13 mouse cellular contexts compared by ENCODE assay signal in genomic region chr1:135111271-135111670, GRCm38 (mm10). TPM values are rescaled to one million over a fixed set of nuclear protein-coding genes. Genes with fewer than 3 reads are reported as not detected.
DNase-seq lines count a peak whose midpoint lies in the region; ATAC-seq and TF ChIP-seq lines count a peak whose summit lies in the region.
"Not testable (repeated sequence)": the region's sequence is repeated elsewhere in the genome, so short reads cannot be mapped to it uniquely, and the experiment has no call there.
"Had no signal": no experiment of that assay in that cellular context is flagged by ENCODE, and none has a peak within 500 bp of the region (broad histone marks: within the 10 kb centered on the region; RNA-seq: fewer than 3 reads in every experiment).

No protein-coding gene starts in this region.

- H3K36me3 ChIP-seq in C2C12 (ENCODE audit: control insufficient read depth, insufficient read depth); myocyte (ENCODE audit: control insufficient read depth, insufficient read depth): not testable (repeated sequence)
- peaks cover 13% of the 10 kb centered on the region for H3K36me3 ChIP-seq in E14TG2a.4 (ENCODE audit: insufficient read depth, low read length)

- not testable (repeated sequence) for H3K79me3 ChIP-seq in C2C12 (ENCODE audit: low read depth)

- ATAC-seq in CD4-positive, CD25-positive, alpha-beta regulatory T cell, adult 4 months = peak; percentile 28

- not testable (repeated sequence) for TF ChIP-seq CTCF in C2C12 (IDR thresholded peaks at IDR 0.05; ENCODE audit: control insufficient read depth, insufficient read depth, insufficient read length); E14TG2a.4 (conservative IDR thresholded peaks at IDR 0.05; ENCODE audit: low read length)
- TF ChIP-seq CTCF in bone marrow, adult 2 months (IDR thresholded peaks at IDR 0.05; ENCODE audit: control insufficient read depth, insufficient read depth, low read length) = 0 out of 2 replicates have a peak, but pooled peaks have one; percentile 5

- not testable (repeated sequence) for H3K4me2 ChIP-seq in myocyte (ENCODE audit: low read depth)

- 33% methylated on average over 5 of the region's 5 CpGs for WGBS in bone marrow, adult 2 months

- not testable (repeated sequence) for H3K27ac ChIP-seq in bone marrow, adult 2 months (ENCODE audit: control insufficient read depth, insufficient read depth, low read depth, low read length, poor library complexity)

- peak; percentile 42 for DNase-seq in thymus, postnatal 0 days (ENCODE audit: low spot score)

- not testable (repeated sequence) for H3K4me3 ChIP-seq in C2C12 (ENCODE audit: insufficient read depth, poor library complexity, severe bottlenecking); bone marrow, adult 2 months (replicated peaks; ENCODE audit: control insufficient read depth, low read depth, low read length); myocyte
- H3K4me3 ChIP-seq in E14TG2a.4 (replicated peaks; ENCODE audit: low read length) = peak overlapping the region; percentile 75; the same call in 1 of the 2 replicates

- H3K79me2 ChIP-seq in C2C12 (ENCODE audit: control insufficient read depth, insufficient read depth); myocyte (ENCODE audit: control insufficient read depth, insufficient read depth): not testable (repeated sequence)

- H3K27me3 ChIP-seq in C2C12 (ENCODE audit: control insufficient read depth, insufficient read depth, insufficient read length); myocyte (ENCODE audit: control insufficient read depth, insufficient read depth, insufficient read length): not testable (repeated sequence)
- peaks cover 14% of the 10 kb centered on the region for H3K27me3 ChIP-seq in E14TG2a.4 (ENCODE audit: insufficient read depth, low read length)

- not testable (repeated sequence) for H3K9me3 ChIP-seq in E14TG2a.4 (ENCODE audit: low read length)

- not testable (repeated sequence) for H3ac ChIP-seq in C2C12 (ENCODE audit: control insufficient read depth, insufficient read length, low read depth); myocyte (ENCODE audit: control insufficient read depth, insufficient read length)

- TF ChIP-seq POLR2A in bone marrow, adult 2 months (IDR thresholded peaks at IDR 0.05; ENCODE audit: borderline replicate concordance, control insufficient read depth, low read depth, low read length); myocyte (IDR thresholded peaks at IDR 0.05; ENCODE audit: insufficient read length, low read depth): not testable (repeated sequence)

- H3K4me1 ChIP-seq in E14TG2a.4 (replicated peaks; ENCODE audit: low read depth, low read length) = peaks cover 49% of the 10 kb centered on the region
- H3K4me1 ChIP-seq in bone marrow, adult 2 months (ENCODE audit: control insufficient read depth, insufficient read depth, low read length) = not testable (repeated sequence)

TF ChIP-seq in C2C12, 6 proteins besides CTCF, POLR2A, EP300 and RAD21:
- TF ChIP-seq MYOD1 (IDR thresholded peaks at IDR 0.05; ENCODE audit: control insufficient read depth, insufficient read length, low read depth) = peak; percentile 35

TF ChIP-seq in myocyte, 11 proteins besides CTCF, POLR2A, EP300 and RAD21:
- TF ChIP-seq MYOG (IDR thresholded peaks at IDR 0.05; ENCODE audit: control insufficient read depth in 1 of 3, insufficient read depth in 1 of 3, insufficient read length in 2 of 3, low read depth in 2 of 3) (peak in 1 of 3 experiments; percentile 76), MYOD1 (IDR thresholded peaks at IDR 0.05; ENCODE audit: control insufficient read depth in 1 of 3, insufficient read length in 2 of 3, low read depth in 2 of 3) (peak in 2 of 3 experiments; percentile 10 to 57)

RNA-seq across cellular contexts. Expression of gene Lgr6, which starts 6.2 kb away (rescaled TPM):
- polyA plus RNA-seq in C2C12 (2012; fragmentation: generic; extraction: Trizol) (32.9 TPM), myocyte (2012; fragmentation: generic; extraction: Trizol) (2.1 TPM)
- under 1 TPM in 1 of 2 experiments, not detected in 1; 0.08 TPM for polyA plus RNA-seq in CD4-positive, CD25-positive, alpha-beta regulatory T cell, adult 4 months (2017; shearing (Covaris generic))
- not detected in 2 replicates for polyA plus RNA-seq in bone marrow, adult 2 months (2011; ENCODE audit: insufficient read depth, insufficient read length, low replicate concordance, missing spikeins)
- polyA plus RNA-seq in thymus, postnatal 0 days (2015; fragmentation: Nextera tagmentation; extraction: Ambion mirVana) = 0.12 and 0.31 TPM in 2 replicates
- polyA plus RNA-seq: activated CD4-positive, CD25-positive, alpha-beta regulatory T cell, adult 4 months; erythroblast, embryonic 14.5 days had no signal

RNA-seq across cellular contexts. Expression of gene Ptpn7, which starts 21.2 kb away (rescaled TPM):
- 0.80 TPM for polyA plus RNA-seq in C2C12 (2012; fragmentation: generic; extraction: Trizol)
- polyA plus RNA-seq in CD4-positive, CD25-positive, alpha-beta regulatory T cell, adult 4 months (2017; shearing (Covaris generic)) = 100 to 1,000 TPM; 166 to 302 TPM
- 17.0 and 27.6 TPM in 2 replicates for polyA plus RNA-seq in bone marrow, adult 2 months (2011; ENCODE audit: insufficient read depth, insufficient read length, low replicate concordance, missing spikeins)
- polyA plus RNA-seq in myocyte (2012; fragmentation: generic; extraction: Trizol) = 0.26 TPM
- polyA plus RNA-seq in thymus, postnatal 0 days (2015; fragmentation: Nextera tagmentation; extraction: Ambion mirVana) = 108 and 118 TPM in 2 replicates

RNA-seq across cellular contexts. Expression of gene Arl8a, which starts 35.4 kb away (rescaled TPM):
- polyA plus RNA-seq in C2C12 (2012; fragmentation: generic; extraction: Trizol) (51.4 TPM), myocyte (2012; fragmentation: generic; extraction: Trizol) (61.2 TPM)
- 10 to 100 TPM; 11.5 to 13.8 TPM for polyA plus RNA-seq in CD4-positive, CD25-positive, alpha-beta regulatory T cell, adult 4 months (2017; shearing (Covaris generic))
- polyA plus RNA-seq in bone marrow, adult 2 months (2011; ENCODE audit: insufficient read depth, insufficient read length, low replicate concordance, missing spikeins) = 22.5 and 44.9 TPM in 2 replicates
- 32.6 and 34.8 TPM in 2 replicates for polyA plus RNA-seq in thymus, postnatal 0 days (2015; fragmentation: Nextera tagmentation; extraction: Ambion mirVana)

RNA-seq across cellular contexts. Expression of gene Gpr37l1, which starts 56.2 kb away (rescaled TPM):
- polyA plus RNA-seq in C2C12 (2012; fragmentation: generic; extraction: Trizol) (not detected), myocyte (2012; fragmentation: generic; extraction: Trizol) (0.07 TPM)
- polyA plus RNA-seq in CD4-positive, CD25-positive, alpha-beta regulatory T cell, adult 4 months (2017; shearing (Covaris generic)) = not detected
- polyA plus RNA-seq in bone marrow, adult 2 months (2011; ENCODE audit: insufficient read depth, insufficient read length, low replicate concordance, missing spikeins) = 0.67 TPM in 1 of 2 replicates, not detected in the other
- polyA plus RNA-seq in thymus, postnatal 0 days (2015; fragmentation: Nextera tagmentation; extraction: Ambion mirVana) = 0.09 and 0.13 TPM in 2 replicates
- polyA plus RNA-seq: activated CD4-positive, CD25-positive, alpha-beta regulatory T cell, adult 4 months; embryonic facial prominence, embryonic 11.5 days; embryonic facial prominence, embryonic 13.5 days; embryonic facial prominence, embryonic 15.5 days; erythroblast, embryonic 14.5 days; forebrain, embryonic 10.5 days; forebrain, embryonic 12.5 days had no signal

Comparison
In these comparisons a context has a peak if more than half of its experiments do, and no peak if none do; other contexts are left out.
1. RNA of gene Lgr6, which starts 6.2 kb away (polyA plus RNA-seq): 32.9 TPM in C2C12 (single experiment); 2.1 TPM in myocyte (single experiment), 0.12 to 0.31 TPM in thymus, postnatal 0 days, 0.08 TPM in CD4-positive, CD25-positive, alpha-beta regulatory T cell, adult 4 months and not detected in bone marrow, adult 2 months; every median in the first group is over 10 times any median in the second.
2. RNA of gene Ptpn7, which starts 21.2 kb away (polyA plus RNA-seq): 166 to 302 TPM in CD4-positive, CD25-positive, alpha-beta regulatory T cell, adult 4 months, 108 to 118 TPM in thymus, postnatal 0 days and 17.0 to 27.6 TPM in bone marrow, adult 2 months; 0.80 TPM in C2C12 (single experiment) and 0.26 TPM in myocyte (single experiment); every median in the first group is over 10 times any median in the second.